Mouse (Mus musculus) megakaryocyte, embryonic 14.5 days (primary cell): ENCODE results near the gene Agmo.

ENCODE experiments used
- FLI1 ChIP-seq: IDR thresholded peaks from 2 replicates; pipeline ENCODE4 v1.6.1; 2012; ENCODE audit warnings: low read length, inconsistent platforms, mixed read lengths
- GATA1 ChIP-seq: IDR thresholded peaks from 3 replicates; pipeline ENCODE4 v1.6.1; 2012; ENCODE audit warnings: mixed read lengths, low read length, inconsistent platforms, borderline replicate concordance

- TF ChIP-seq GATA1, result no peak
- no peak for TF ChIP-seq FLI1
Observed at GRCm38 (mm10) chr12:37565882-37566596, 324.6 kb downstream of the Agmo start.
